Mouse (Mus musculus) neural tube, embryonic 14.5 days (tissue): ENCODE measurements at regions not wholly inside any gene's neighbourhood (a gene's known extent, or its start where the extent isn't known, plus 50 kb on each side); places are given as distances from the start of the nearest gene placed in this dataset.

Experiments used
- ATAC-seq: fragments of 200-750 bp; cut with Nextera tagmentation; 2 replicates; pipeline ENCODE4 v1.8.0; 2017; ENCODE audit warnings: low read depth, mild to moderate bottlenecking, moderate TSS enrichment, moderate library complexity
- H3K27ac ChIP-seq: fragments of 300-500 bp; sonication (generic); 2 replicates; pipeline ENCODE4 v1.5.1; 2014; ENCODE audit warnings: low read depth, mild to moderate bottlenecking, control low read depth, low read length, moderate library complexity, mixed read lengths
- H3K27me3 ChIP-seq: fragments of 300-500 bp; sonication (generic); 2 replicates; pipeline ENCODE4 v1.6.1; 2014; ENCODE audit warnings: low read length; ENCODE audit not compliant: control insufficient read depth, insufficient read depth
- H3K36me3 ChIP-seq: fragments of 300-500 bp; sonication (generic); 2 replicates; pipeline ENCODE4 v1.6.1; 2014; ENCODE audit warnings: low read length, mixed read lengths; ENCODE audit not compliant: control insufficient read depth, insufficient read depth
- H3K4me1 ChIP-seq: fragments of 300-500 bp; sonication (generic); 2 replicates; pipeline ENCODE4 v1.6.1; 2014; ENCODE audit warnings: low read length; ENCODE audit not compliant: control insufficient read depth, insufficient read depth
- H3K4me2 ChIP-seq: fragments of 300-500 bp; sonication (generic); 2 replicates; pipeline ENCODE4 v1.6.1; 2014; ENCODE audit warnings: mild to moderate bottlenecking, low read depth, low read length, control low read depth
- H3K4me3 ChIP-seq: fragments of 300-500 bp; sonication (generic); 2 replicates; pipeline ENCODE4 v1.5.1; 2014; ENCODE audit warnings: low read depth, low read length, control low read depth, mixed read lengths
- H3K9ac ChIP-seq: fragments of 300-500 bp; sonication (generic); replicated peaks from 2 replicates; pipeline ENCODE4 v1.6.1; 2014; ENCODE audit warnings: low read depth, mild to moderate bottlenecking, control low read depth, low read length, mixed read lengths
- H3K9me3 ChIP-seq: fragments of 300-500 bp; sonication (generic); 2 replicates; pipeline ENCODE4 v1.6.1; 2016; ENCODE audit warnings: low read length; ENCODE audit not compliant: control insufficient read depth
- WGBS: fragments of 180-500 bp; shearing (Covaris S2); extraction: QIAGEN DNeasy Blood & Tissue Kit; methylation state at CpG from one replicate; pipeline ENCODE4 v1.1.7; 2014; 5-methylcytosine and 5-hydroxymethylcytosine counted together

DNA sequence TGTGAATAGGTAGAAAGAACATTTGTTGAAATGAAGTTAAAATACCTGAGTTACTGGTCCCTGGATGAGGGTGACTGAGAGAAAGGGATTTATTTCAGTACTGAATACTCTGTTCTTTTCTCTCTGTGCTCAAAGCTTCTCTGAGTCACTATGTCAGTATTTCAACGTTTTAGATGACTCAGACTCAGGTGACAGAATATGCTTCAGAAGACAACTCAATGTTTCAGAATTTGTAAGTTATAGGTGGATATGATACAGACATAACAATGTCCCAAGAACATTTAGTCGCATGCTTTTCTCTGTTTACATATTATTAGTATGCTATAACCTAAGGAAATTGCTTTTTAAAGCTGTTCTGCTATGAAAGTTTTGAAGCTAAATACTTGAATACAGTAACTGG, 1069.5 kb downstream of the Adgrl3 start:
- Histone ChIP-seq H3K4me2 (no peak overlapping the region), H3K27ac (no peak overlapping the region), H3K4me1 (no peaks in the 10 kb centered on the region), H3K9ac (no peak overlapping the region), H3K36me3 (no peaks in the 10 kb centered on the region), H3K27me3 (no peaks in the 10 kb centered on the region), H3K4me3 (no peak overlapping the region), H3K9me3 (no peaks in the 10 kb centered on the region)
- 74% methylated on average over 2 of the region's 2 CpGs for WGBS
- no peak for ATAC-seq

DNA sequence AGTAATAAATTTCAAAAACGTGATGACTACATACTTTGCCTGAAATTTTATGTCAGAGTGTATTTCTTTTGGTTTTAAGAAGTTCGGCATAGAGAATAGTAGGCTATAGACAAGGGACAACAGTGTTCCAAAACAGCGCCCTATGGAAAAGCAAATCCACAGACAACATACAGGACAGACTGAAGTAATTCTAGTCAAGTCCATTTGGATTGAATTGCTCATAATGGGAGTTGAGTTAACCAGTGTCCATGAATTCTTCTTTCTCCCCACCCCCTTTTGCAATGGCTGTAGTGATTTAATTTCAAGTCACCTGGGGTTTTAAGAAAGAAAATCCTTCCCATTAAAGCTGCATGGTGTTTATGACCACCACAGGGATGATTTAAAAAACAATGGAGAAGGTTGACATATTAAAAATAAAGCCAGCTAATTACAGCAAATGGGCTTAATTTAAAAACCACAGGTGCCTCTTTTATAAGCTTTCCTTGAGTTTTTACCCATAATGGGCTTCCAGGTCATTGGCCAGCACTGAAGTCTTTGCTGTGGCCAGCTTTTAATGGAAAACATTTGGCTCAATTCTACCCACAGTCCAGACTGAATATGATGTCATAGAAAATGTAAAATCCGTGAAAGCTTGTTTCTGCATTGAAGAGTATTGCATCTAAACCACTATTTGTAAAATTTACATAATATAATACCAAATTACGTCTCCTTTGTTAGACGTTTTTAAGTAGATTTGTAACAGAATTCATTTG, 1083.3 kb downstream of the Adgrl3 start:
- ATAC-seq, result no peak
- Histone ChIP-seq H3K36me3 (no peaks in the 10 kb centered on the region), H3K9me3 (no peaks in the 10 kb centered on the region), H3K4me1 (no peaks in the 10 kb centered on the region), H3K4me3 (no peak overlapping the region), H3K27me3 (no peaks in the 10 kb centered on the region), H3K4me2 (no peak overlapping the region), H3K9ac (no peak overlapping the region), H3K27ac (no peak overlapping the region)
- 86% methylated on average over 6 of the region's 6 CpGs for WGBS

DNA sequence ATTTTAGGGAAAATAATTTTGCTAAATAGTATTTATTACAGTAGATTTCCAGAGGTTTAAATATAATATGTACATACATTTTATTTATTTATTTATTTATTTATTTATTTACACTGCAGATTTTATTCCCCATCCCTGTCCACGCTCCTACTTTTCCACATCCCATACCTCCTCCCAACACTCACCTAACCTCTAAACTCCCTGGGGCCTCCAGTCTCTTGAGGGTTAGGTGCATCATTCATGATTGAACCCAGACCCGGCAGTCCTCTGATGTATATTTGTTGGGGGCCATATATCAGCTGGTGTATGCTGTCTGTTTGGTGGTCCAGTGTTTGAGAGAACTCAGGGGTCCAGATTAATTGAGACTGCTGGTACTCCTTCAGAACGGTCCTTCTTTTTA, 1083.9 kb downstream of the Adgrl3 start:
- ATAC-seq, result no peak
- Histone ChIP-seq H3K4me1 (no peaks in the 10 kb centered on the region), H3K27ac (no peak overlapping the region), H3K27me3 (no peaks in the 10 kb centered on the region), H3K9me3 (no peaks in the 10 kb centered on the region), H3K9ac (no peak overlapping the region), H3K36me3 (no peaks in the 10 kb centered on the region), H3K4me3 (no peak overlapping the region), H3K4me2 (no peak overlapping the region)
- WGBS, result 77% methylated on average over 3 of the region's 3 CpGs

DNA sequence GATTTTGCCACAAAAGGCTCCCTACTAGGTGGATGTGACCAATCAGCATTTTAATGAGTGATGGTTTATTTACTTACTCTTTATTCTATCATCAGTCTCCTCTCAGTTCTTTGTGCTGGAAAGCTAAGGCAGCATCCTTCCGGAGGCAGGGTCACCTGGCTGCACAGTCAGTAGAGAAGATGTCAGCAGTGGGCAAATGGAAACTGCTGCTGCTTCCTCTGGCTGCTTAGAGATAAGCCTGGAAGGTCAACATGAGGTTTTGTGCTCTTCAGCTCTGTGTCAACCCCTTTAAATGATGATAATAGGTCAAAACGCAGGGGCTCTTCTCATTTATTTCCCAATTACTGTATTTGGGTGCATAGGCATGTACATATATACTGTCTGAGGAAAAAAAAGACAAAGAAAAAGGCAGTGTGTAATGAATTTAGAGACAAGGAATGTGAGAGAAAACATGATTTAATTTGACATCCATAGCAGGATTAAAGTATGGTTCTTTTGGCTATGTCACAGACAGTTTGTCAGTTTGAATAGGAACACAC, 1106.1 kb downstream of the Adgrl3 start:
- Histone ChIP-seq H3K4me1 (no peaks in the 10 kb centered on the region), H3K4me3 (no peak overlapping the region), H3K9ac (no peak overlapping the region), H3K9me3 (no peaks in the 10 kb centered on the region), H3K27me3 (no peaks in the 10 kb centered on the region), H3K27ac (no peak overlapping the region), H3K4me2 (no peak overlapping the region), H3K36me3 (no peaks in the 10 kb centered on the region)
- WGBS, result 50% methylated on average over 2 of the region's 2 CpGs
- no peak for ATAC-seq

DNA sequence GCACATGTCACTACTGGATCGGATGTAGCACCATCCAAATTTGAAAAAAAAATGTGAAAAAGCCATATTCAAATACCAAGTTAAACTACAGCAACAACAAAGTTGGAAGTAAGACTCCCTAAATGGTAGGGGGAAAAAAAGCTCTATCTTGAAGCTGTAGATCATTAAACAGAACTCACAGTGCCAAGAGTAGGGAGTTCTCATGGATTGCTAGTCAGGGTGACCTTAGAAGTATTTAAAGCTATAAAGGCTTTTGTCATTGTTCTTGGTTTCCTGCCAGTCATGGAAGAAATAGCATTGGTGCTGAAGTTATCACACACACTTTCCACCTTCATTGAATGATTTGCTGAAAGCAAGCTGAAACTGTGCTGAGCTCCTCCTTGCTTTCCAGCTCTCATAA, 1122.1 kb downstream of the Adgrl3 start:
- H3K4me3 ChIP-seq, result no peak overlapping the region
- H3K27me3 ChIP-seq, result no peaks in the 10 kb centered on the region
- no peaks in the 10 kb centered on the region for H3K36me3 ChIP-seq
- no peak for ATAC-seq
- H3K27ac ChIP-seq, result no peak overlapping the region
- no peaks in the 10 kb centered on the region for H3K9me3 ChIP-seq
- H3K4me2 ChIP-seq, result no peak overlapping the region
- H3K9ac ChIP-seq, result no peak overlapping the region
- 100% methylated on average over 1 of the region's 1 CpGs for WGBS
- H3K4me1 ChIP-seq, result no peaks in the 10 kb centered on the region
